Mouse (Mus musculus) MEL (cell line): ENCODE measurements around the gene Pex10. TPM values are rescaled to one million over a fixed set of nuclear protein-coding genes. Genes with fewer than 3 reads are reported as not detected.

Experiments used
- DNase-seq: peaks from one replicate; pipeline ENCODE4 v3.0.0; 2011; ENCODE audit warnings: low read depth, low spot score
- H3K27ac ChIP-seq: 2 replicates; pipeline ENCODE4 v1.5.1; 2012; ENCODE audit warnings: low read depth, mild to moderate bottlenecking, control low read depth, low read length, moderate library complexity; ENCODE audit not compliant: control insufficient read depth
- H3K27me3 ChIP-seq, 2 experiments: fragments of 150-350 bp in 1 of 2; sonication (generic) in 1 of 2; 2 replicates each; pipeline ENCODE4 v1.6.1; 2012; ENCODE audit warnings: low read length in 2 of 2, mild to moderate bottlenecking in 2 of 2, improper control_type of control experiment in 1 of 2, moderate library complexity in 1 of 2; ENCODE audit not compliant: insufficient read depth in 2 of 2, control insufficient read depth in 1 of 2
- H3K36me3 ChIP-seq, 2 experiments: 2 replicates each; pipeline ENCODE4 v1.6.1; 2012 to 2014; ENCODE audit warnings: low read length in 2 of 2, improper control_type of control experiment in 1 of 2, inconsistent platforms in 1 of 2, mild to moderate bottlenecking in 1 of 2; ENCODE audit not compliant: insufficient read depth in 2 of 2, control insufficient read depth in 1 of 2
- H3K4me1 ChIP-seq, 2 experiments: fragments of 150-350 bp in 1 of 2; sonication (generic) in 1 of 2; 2 replicates each; pipeline ENCODE4 v1.6.1; 2012; ENCODE audit warnings: low read length in 2 of 2, improper control_type of control experiment in 1 of 2, mild to moderate bottlenecking in 1 of 2; ENCODE audit not compliant: insufficient read depth in 2 of 2, control insufficient read depth in 1 of 2
- H3K4me3 ChIP-seq, 2 experiments: fragments of 150-350 bp in 1 of 2; sonication (generic) in 1 of 2; 2 replicates each; pipeline ENCODE4 v1.5.1; 2012; ENCODE audit warnings: low read depth in 2 of 2, low read length in 2 of 2, mild to moderate bottlenecking in 2 of 2, moderate library complexity in 2 of 2, control low read depth in 1 of 2, improper control_type of control experiment in 1 of 2; ENCODE audit not compliant: control insufficient read depth in 1 of 2, insufficient read depth in 1 of 2
- H3K79me2 ChIP-seq: 2 replicates; pipeline ENCODE4 v1.6.1; 2012; ENCODE audit warnings: mild to moderate bottlenecking, low read length, moderate library complexity; ENCODE audit not compliant: control insufficient read depth, poor library complexity, insufficient read depth
- H3K9ac ChIP-seq: 2 replicates; pipeline ENCODE4 v1.6.1; 2012; ENCODE audit warnings: low read depth, mild to moderate bottlenecking, control low read depth, low read length, moderate library complexity; ENCODE audit not compliant: control insufficient read depth, poor library complexity, severe bottlenecking
- H3K9me3 ChIP-seq: fragments of 150-350 bp; sonication (generic); replicated peaks from 2 replicates; pipeline ENCODE4 v1.6.1; 2012; ENCODE audit warnings: mild to moderate bottlenecking, low read length, improper control_type of control experiment, moderate library complexity; ENCODE audit not compliant: insufficient read depth
- BHLHE40 ChIP-seq: IDR thresholded peaks from 2 replicates; pipeline ENCODE4 v1.6.1; 2012; ENCODE audit warnings: low read depth, mild to moderate bottlenecking, inconsistent platforms, low read length, improper control_type of control experiment, borderline replicate concordance
- CHD1 ChIP-seq: IDR thresholded peaks from 2 replicates; pipeline ENCODE4 v1.6.1; 2012; ENCODE audit warnings: low read depth, mild to moderate bottlenecking, inconsistent platforms, low read length, improper control_type of control experiment
- CTCF ChIP-seq, 3 experiments: IDR thresholded peaks in 2 of 3; conservative IDR thresholded peaks in 1 of 3; 2 replicates each; pipeline ENCODE4 v1.5.1; 2011 to 2012; ENCODE audit warnings: low read length in 3 of 3, low read depth in 2 of 3, mild to moderate bottlenecking in 2 of 3, improper control_type of control experiment in 1 of 3, inconsistent platforms in 1 of 3, mixed read lengths in 1 of 3, moderate library complexity in 1 of 3; ENCODE audit not compliant: control insufficient read depth in 1 of 3, insufficient read depth in 1 of 3, poor library complexity in 1 of 3, severe bottlenecking in 1 of 3
- E2F4 ChIP-seq: IDR thresholded peaks from 2 replicates; pipeline ENCODE4 v1.6.1; 2011; ENCODE audit warnings: low read depth, low read length, improper control_type of control experiment, borderline replicate concordance
- ETS1 ChIP-seq: IDR thresholded peaks from 2 replicates; pipeline ENCODE4 v1.6.1; 2012; ENCODE audit warnings: low read depth, mild to moderate bottlenecking, inconsistent platforms, low read length, improper control_type of control experiment, moderate library complexity
- GABPA ChIP-seq: IDR thresholded peaks from 2 replicates; pipeline ENCODE4 v1.6.1; 2012; ENCODE audit warnings: low read depth, mild to moderate bottlenecking, inconsistent platforms, low read length, improper control_type of control experiment, moderate library complexity
- JUND ChIP-seq: IDR thresholded peaks from 2 replicates; pipeline ENCODE4 v1.6.1; 2011; ENCODE audit warnings: low read depth, mild to moderate bottlenecking, improper control_type of control experiment, low read length
- KAT2A ChIP-seq: conservative IDR thresholded peaks from 2 replicates; pipeline ENCODE4 v1.6.1; 2012; ENCODE audit warnings: low read depth, low read length, improper control_type of control experiment, inconsistent platforms
- MEF2A ChIP-seq: IDR thresholded peaks from 2 replicates; pipeline ENCODE4 v1.6.1; 2014; ENCODE audit warnings: low read depth, mild to moderate bottlenecking, inconsistent platforms, low read length, improper control_type of control experiment; ENCODE audit not compliant: poor library complexity, insufficient replicate concordance, severe bottlenecking; ENCODE audit errors: extremely low read depth
- MXI1 ChIP-seq: IDR thresholded peaks from 2 replicates; pipeline ENCODE4 v1.6.1; 2011; ENCODE audit warnings: mild to moderate bottlenecking, low read depth, low read length, improper control_type of control experiment
- MYB ChIP-seq: IDR thresholded peaks from 2 replicates; pipeline ENCODE4 v1.6.1; 2011; ENCODE audit warnings: mild to moderate bottlenecking, low read depth, low read length, improper control_type of control experiment
- NRF1 ChIP-seq: IDR thresholded peaks from 2 replicates; pipeline ENCODE4 v1.6.1; 2014; ENCODE audit warnings: low read depth, mild to moderate bottlenecking, inconsistent platforms, low read length, improper control_type of control experiment, moderate library complexity; ENCODE audit not compliant: poor library complexity, insufficient read depth, severe bottlenecking
- POLR2A ChIP-seq, 2 experiments: IDR thresholded peaks; 2 replicates each; pipeline ENCODE4 v1.6.1; 2011 to 2012; ENCODE audit warnings: low read length in 2 of 2, mild to moderate bottlenecking in 2 of 2, control low read depth in 1 of 2, improper control_type of control experiment in 1 of 2, low read depth in 1 of 2, moderate library complexity in 1 of 2; ENCODE audit not compliant: control insufficient read depth in 1 of 2, insufficient read depth in 1 of 2, poor library complexity in 1 of 2
- POLR2AphosphoS5 ChIP-seq: IDR thresholded peaks from 2 replicates; pipeline ENCODE4 v1.6.1; 2012; ENCODE audit warnings: low read depth, borderline replicate concordance, mild to moderate bottlenecking, inconsistent platforms, low read length, moderate library complexity, mixed read lengths
- SIN3A ChIP-seq: IDR thresholded peaks from 2 replicates; pipeline ENCODE4 v1.6.1; 2012; ENCODE audit warnings: low read length, improper control_type of control experiment, inconsistent platforms
- TBP ChIP-seq: IDR thresholded peaks from 2 replicates; pipeline ENCODE4 v1.8.0; 2011; ENCODE audit warnings: low read depth, low read length, improper control_type of control experiment
- TCF12 ChIP-seq: IDR thresholded peaks from 2 replicates; pipeline ENCODE4 v1.6.1; 2014; ENCODE audit warnings: low read depth, mild to moderate bottlenecking, inconsistent platforms, low read length, improper control_type of control experiment, moderate library complexity
- UBTF ChIP-seq: IDR thresholded peaks from 2 replicates; pipeline ENCODE4 v1.6.1; 2012; ENCODE audit warnings: low read depth, mild to moderate bottlenecking, inconsistent platforms, low read length, improper control_type of control experiment, moderate library complexity, borderline replicate concordance; ENCODE audit not compliant: insufficient read depth
- USF1 ChIP-seq: IDR thresholded peaks from 2 replicates; pipeline ENCODE4 v1.6.1; 2014; ENCODE audit warnings: low read depth, mild to moderate bottlenecking, inconsistent platforms, low read length, improper control_type of control experiment, moderate library complexity
- USF2 ChIP-seq, 2 experiments: IDR thresholded peaks; 2 replicates each; pipeline ENCODE4 v1.6.1; 2011 to 2012; ENCODE audit warnings: improper control_type of control experiment in 2 of 2, low read length in 2 of 2, borderline replicate concordance in 1 of 2, inconsistent platforms in 1 of 2, low read depth in 1 of 2, mild to moderate bottlenecking in 1 of 2; ENCODE audit not compliant: insufficient read depth in 1 of 2
- ZC3H11A ChIP-seq: IDR thresholded peaks from 2 replicates; pipeline ENCODE4 v1.6.1; 2012; ENCODE audit warnings: low read depth, mild to moderate bottlenecking, inconsistent platforms, low read length, improper control_type of control experiment
- ZKSCAN1 ChIP-seq: IDR thresholded peaks from 2 replicates; pipeline ENCODE4 v1.6.1; 2012; ENCODE audit warnings: low read depth, mild to moderate bottlenecking, inconsistent platforms, low read length, improper control_type of control experiment, moderate library complexity
- ZNF384 ChIP-seq: IDR thresholded peaks from 2 replicates; pipeline ENCODE4 v1.6.1; 2012; ENCODE audit warnings: low read depth, mild to moderate bottlenecking, inconsistent platforms, low read length, improper control_type of control experiment
- polyA plus RNA-seq, 2 experiments: library from polyadenylated mRNA; stranded (reverse) in 1 of 2; unstranded in 1 of 2; fragments of >175 nt in 1 of 2; fragments of >200 nt in 1 of 2; gene quantifications; 2 replicates each; pipeline versions ENCODE4 v1.2.1 to v1.2.4; 2012; ENCODE audit warnings: low replicate concordance in 2 of 2, low read depth in 1 of 2; ENCODE audit not compliant: insufficient read length in 2 of 2, insufficient read depth in 1 of 2, missing spikeins in 1 of 2
- total RNA-seq: library from RNA; depleted of rRNA; stranded (reverse); fragments of 300-350 nt; gene quantifications from 2 replicates; pipeline ENCODE4 v1.2.3, GENCODE M21; 2012

Gene Pex10
- total and polyA plus RNA-seq, 3 experiments = 15.8 to 21.8 TPM; not detected in 1

DNA sequence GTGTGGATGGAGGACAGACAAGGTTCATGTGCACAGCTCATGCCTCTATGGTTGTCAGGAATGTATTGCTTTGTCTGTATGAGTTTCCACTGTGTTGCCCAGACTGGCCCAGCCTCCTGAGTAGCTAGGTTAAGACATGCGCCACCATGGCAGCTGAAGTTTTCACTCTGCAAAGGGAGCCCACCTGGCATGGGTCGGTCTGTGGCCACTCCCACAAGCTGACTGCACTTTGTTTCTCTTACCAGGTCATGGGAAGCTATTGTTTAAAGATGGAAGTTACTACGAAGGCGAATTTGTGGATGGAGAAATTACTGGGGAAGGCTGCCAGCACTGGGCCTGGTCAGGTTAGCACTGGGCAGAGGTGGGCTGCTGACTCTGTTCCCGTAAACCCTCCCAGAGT, 22.4 kb downstream of the Pex10 start:
- peaks cover 1 to 18% of the 10 kb centered on the region in 2 experiments; a peak in 3 of 4 replicates for H3K4me1 ChIP-seq
- H3K27me3 ChIP-seq = no peaks in the 10 kb centered on the region
- no peak overlapping the region for H3K9ac ChIP-seq
- peaks cover 18% of the 10 kb centered on the region for H3K79me2 ChIP-seq
- peaks cover 0 to 12% of the 10 kb centered on the region in 2 experiments; a peak in 2 of 4 replicates for H3K36me3 ChIP-seq
- TF ChIP-seq TBP (no peak), UBTF (no peak), JUND (no peak), MYB (no peak), ZKSCAN1 (no peak), USF2 (IDR thresholded peaks at IDR 0.05; ENCODE audit: borderline replicate concordance in 1 of 2, insufficient read depth in 1 of 2, low read depth in 1 of 2, low read length in 2 of 2) (no peak), ZC3H11A (no peak), MEF2A (no peak), E2F4 (no peak), POLR2AphosphoS5 (no peak), MXI1 (no peak), CHD1 (no peak)
- TF ChIP-seq, all 39 proteins: peak for 0
- Histone ChIP-seq H3K9me3 (no peaks in the 10 kb centered on the region), H3K4me3 (no peak overlapping the region), H3K27ac (no peak overlapping the region)
- DNase-seq = no peak

DNA sequence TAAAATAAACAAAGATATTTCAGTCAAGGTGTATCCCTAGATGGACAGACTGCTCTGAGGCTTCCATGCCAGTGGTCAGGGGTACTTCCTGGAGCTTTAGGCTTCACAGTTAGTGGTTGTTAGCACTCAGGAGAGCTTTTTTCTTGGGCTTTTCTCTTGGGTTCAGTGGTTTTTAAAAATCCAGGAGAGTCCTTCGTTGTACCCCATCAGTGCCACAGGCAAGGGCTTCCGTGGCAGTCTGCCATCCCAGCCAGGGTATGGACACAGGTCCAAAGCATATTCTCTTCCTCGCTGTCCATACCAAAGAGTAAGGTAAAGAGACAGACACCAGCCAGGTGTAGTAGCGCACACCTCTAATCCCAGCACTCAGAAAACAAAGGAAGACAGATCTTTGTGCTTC, 23.3 kb downstream of the Pex10 start:
- Histone ChIP-seq H3K9me3 (no peaks in the 10 kb centered on the region), H3K4me1 (peaks cover 0 to 10% of the 10 kb centered on the region in 2 experiments; a peak in 2 of 4 replicates), H3K27ac (no peak overlapping the region), H3K9ac (no peak overlapping the region), H3K36me3 (peaks cover 0 to 4% of the 10 kb centered on the region in 2 experiments; a peak in 2 of 4 replicates), H3K79me2 (peaks cover 9% of the 10 kb centered on the region), H3K4me3 (no peak overlapping the region), H3K27me3 (no peaks in the 10 kb centered on the region)
- DNase-seq = no peak
- TF ChIP-seq ZC3H11A = no peak
- no peak for TF ChIP-seq CTCF (IDR thresholded peaks at IDR 0.05 in 2 of 3, conservative IDR thresholded peaks at IDR 0.05 in 1 of 3; ENCODE audit: control insufficient read depth in 1 of 3, insufficient read depth in 1 of 3, low read depth in 2 of 3, low read length in 3 of 3, poor library complexity in 1 of 3, severe bottlenecking in 1 of 3)
- no peak for TF ChIP-seq MYB
- no peak for TF ChIP-seq USF1
- no peak for TF ChIP-seq NRF1
- no peak for TF ChIP-seq KAT2A
- TF ChIP-seq GABPA = no peak
- no peak for TF ChIP-seq ETS1
- no peak for TF ChIP-seq ZNF384
- TF ChIP-seq TCF12 = no peak
- no peak for TF ChIP-seq SIN3A
- TF ChIP-seq BHLHE40 = no peak
- TF ChIP-seq UBTF = no peak
- TF ChIP-seq POLR2A (IDR thresholded peaks at IDR 0.05; ENCODE audit: control insufficient read depth in 1 of 2, insufficient read depth in 1 of 2, low read depth in 1 of 2, low read length in 2 of 2, poor library complexity in 1 of 2) = no peak
- no peak for TF ChIP-seq JUND
